Comparison of ENCODE assay signal across 8 mouse cellular contexts in genomic region chr11:70232546-70232945, GRCm38 (mm10). TPM values are rescaled to one million over a fixed set of nuclear protein-coding genes. Genes with fewer than 3 reads are reported as not detected.
DNase-seq lines count a peak whose midpoint lies in the region; ATAC-seq and TF ChIP-seq lines count a peak whose summit lies in the region.

No protein-coding gene starts in this region.

- 0 out of 2 replicates have a peak, but pooled peaks have one; percentile 2 for TF ChIP-seq POLR2A in lung, adult 2 months (IDR thresholded peaks at IDR 0.05; ENCODE audit: borderline replicate concordance, extremely low read depth, low read depth, low read length)

- H3K36me3 ChIP-seq in forebrain, embryonic 14.5 days (ENCODE audit: control insufficient read depth, insufficient read depth, low read length), result peaks cover 18% of the 10 kb centered on the region
- peaks cover 16% of the 10 kb centered on the region for H3K36me3 ChIP-seq in intestine, embryonic 14.5 days (ENCODE audit: control insufficient read depth, insufficient read depth, low read length)

- 17% methylated on average over 9 of the region's 10 CpGs for WGBS in lung, adult 2 months
- 9% methylated on average over 10 of the region's 10 CpGs for WGBS in forebrain, embryonic 14.5 days
- WGBS in intestine, embryonic 14.5 days, result 15% methylated on average over 8 of the region's 10 CpGs

- peaks cover 29% of the 10 kb centered on the region for H3K27me3 ChIP-seq in forebrain, embryonic 14.5 days (replicated peaks; ENCODE audit: control insufficient read depth, insufficient read depth, low read length)
- peaks cover 26% of the 10 kb centered on the region for H3K27me3 ChIP-seq in intestine, embryonic 14.5 days (replicated peaks; ENCODE audit: control insufficient read depth, insufficient read depth, low read length)

- no peak for TF ChIP-seq CTCF in lung, adult 2 months (IDR thresholded peaks at IDR 0.05; ENCODE audit: insufficient read depth, low read length)

- H3K9ac ChIP-seq in forebrain, embryonic 14.5 days (ENCODE audit: low read length), result peak overlapping the region; percentile 64
- H3K9ac ChIP-seq in intestine, embryonic 14.5 days (ENCODE audit: low read length), result peak overlapping the region; percentile 45

- no peak overlapping the region; the same call in 1 of the 2 replicates for H3K27ac ChIP-seq in forebrain, embryonic 14.5 days (ENCODE audit: low read depth, low read length)
- H3K27ac ChIP-seq in intestine, embryonic 14.5 days (ENCODE audit: low read depth), result no peak overlapping the region

- peak; percentile 57 for DNase-seq in lung, adult 2 months
- no peak for DNase-seq in lung, postnatal 36 days
- DNase-seq in brain, adult 2 months (ENCODE audit: low read depth, low spot score), result peak; percentile 75
- DNase-seq in forebrain, embryonic 14.5 days (ENCODE audit: low spot score), result peak; percentile 61
- DNase-seq in intestine, embryonic 14.5 days (ENCODE audit: low spot score), result peak; percentile 71
- peak; percentile 73 for DNase-seq in lung, postnatal 10 days
- DNase-seq in spleen, postnatal 14 days (ENCODE audit: low spot score in 2 of 2), result no peak
- DNase-seq in right cerebral cortex, postnatal 14 days, result no peak

- peak overlapping the region; percentile 54 for H3K4me2 ChIP-seq in forebrain, embryonic 14.5 days (ENCODE audit: low read length)
- H3K4me2 ChIP-seq in intestine, embryonic 14.5 days (ENCODE audit: low read length), result peak overlapping the region; percentile 54

- H3K4me3 ChIP-seq in lung, adult 2 months (replicated peaks; ENCODE audit: extremely low read depth, low read depth, low read length), result peak overlapping the region; percentile 83
- peak overlapping the region; percentile 31 for H3K4me3 ChIP-seq in forebrain, embryonic 14.5 days (ENCODE audit: low read depth, low read length)
- H3K4me3 ChIP-seq in intestine, embryonic 14.5 days (ENCODE audit: low read depth, low read length), result peak overlapping the region; percentile 36

- H3K9me3 ChIP-seq in forebrain, embryonic 14.5 days (replicated peaks; ENCODE audit: control insufficient read depth, low read length), result no peaks in the 10 kb centered on the region
- H3K9me3 ChIP-seq in intestine, embryonic 14.5 days (ENCODE audit: control insufficient read depth, low read length), result no peaks in the 10 kb centered on the region

- ATAC-seq in forebrain, embryonic 14.5 days, result no peak
- no peak for ATAC-seq in intestine, embryonic 14.5 days (replicated peaks; ENCODE audit: low FRiP score, low TSS enrichment, low read depth)

- peaks cover 8% of the 10 kb centered on the region for H3K4me1 ChIP-seq in lung, adult 2 months (ENCODE audit: control insufficient read depth, insufficient read depth, low read length)
- peaks cover 11% of the 10 kb centered on the region for H3K4me1 ChIP-seq in forebrain, embryonic 14.5 days (ENCODE audit: control insufficient read depth, insufficient read depth, low read length)
- H3K4me1 ChIP-seq in intestine, embryonic 14.5 days (replicated peaks; ENCODE audit: control insufficient read depth, insufficient read depth, low read length), result peaks cover 30% of the 10 kb centered on the region

RNA-seq across cellular contexts. Expression of gene Bcl6b, which starts 2.9 kb away (rescaled TPM):
- 21.9 and 25.6 TPM in 2 replicates for polyA plus RNA-seq in lung, adult 2 months (2012; rRNA removed)
- 4.5 and 6.3 TPM in 2 replicates for polyA plus RNA-seq in forebrain, embryonic 14.5 days (2014; fragmentation: Nextera tagmentation; extraction: Ambion mirVana)
- 11.7 and 12.2 TPM in 2 replicates for polyA plus RNA-seq in intestine, embryonic 14.5 days (2014; fragmentation: Nextera tagmentation; extraction: Ambion mirVana)

RNA-seq across cellular contexts. Expression of gene 0610010K14Rik, which starts 5.2 kb away (rescaled TPM):
- polyA plus RNA-seq in lung, adult 2 months (2012; rRNA removed), result 79.0 and 80.9 TPM in 2 replicates
- polyA plus RNA-seq in forebrain, embryonic 14.5 days (2014; fragmentation: Nextera tagmentation; extraction: Ambion mirVana), result 202 and 245 TPM in 2 replicates
- 159 and 164 TPM in 2 replicates for polyA plus RNA-seq in intestine, embryonic 14.5 days (2014; fragmentation: Nextera tagmentation; extraction: Ambion mirVana)

RNA-seq across cellular contexts. Expression of gene Gm21988, which starts 7.1 kb away (rescaled TPM):
- polyA plus RNA-seq in lung, adult 2 months (2012; rRNA removed), result 6.6 and 7.2 TPM in 2 replicates
- polyA plus RNA-seq in forebrain, embryonic 14.5 days (2014; fragmentation: Nextera tagmentation; extraction: Ambion mirVana), result 11.1 and 11.9 TPM in 2 replicates
- 9.0 and 9.5 TPM in 2 replicates for polyA plus RNA-seq in intestine, embryonic 14.5 days (2014; fragmentation: Nextera tagmentation; extraction: Ambion mirVana)

RNA-seq across cellular contexts. Expression of gene Rnasek, which starts 7.1 kb away (rescaled TPM):
- 143 and 168 TPM in 2 replicates for polyA plus RNA-seq in lung, adult 2 months (2012; rRNA removed)
- 235 and 238 TPM in 2 replicates for polyA plus RNA-seq in forebrain, embryonic 14.5 days (2014; fragmentation: Nextera tagmentation; extraction: Ambion mirVana)
- 153 and 165 TPM in 2 replicates for polyA plus RNA-seq in intestine, embryonic 14.5 days (2014; fragmentation: Nextera tagmentation; extraction: Ambion mirVana)

RNA-seq across cellular contexts. Expression of gene Slc16a13, which starts 11.7 kb away (rescaled TPM):
- 9.2 and 11.3 TPM in 2 replicates for polyA plus RNA-seq in lung, adult 2 months (2012; rRNA removed)
- 9.2 and 12.9 TPM in 2 replicates for polyA plus RNA-seq in forebrain, embryonic 14.5 days (2014; fragmentation: Nextera tagmentation; extraction: Ambion mirVana)
- polyA plus RNA-seq in intestine, embryonic 14.5 days (2014; fragmentation: Nextera tagmentation; extraction: Ambion mirVana), result 13.6 and 14.1 TPM in 2 replicates

Comparison
In these comparisons a context has a peak if more than half of its experiments do, and no peak if none do; other contexts are left out.
1. DNase-seq: peak in lung, adult 2 months (single experiment), brain, adult 2 months (single experiment), forebrain, embryonic 14.5 days (single experiment), intestine, embryonic 14.5 days (single experiment) and lung, postnatal 10 days (single experiment); none in lung, postnatal 36 days (single experiment), spleen, postnatal 14 days (0 of 2) and right cerebral cortex, postnatal 14 days (single experiment).
2. H3K4me3 ChIP-seq: peak in every context shown above with its lines; median percentile 83 in lung, adult 2 months; 36 in intestine, embryonic 14.5 days; 31 in forebrain, embryonic 14.5 days.